Mouse (Mus musculus): ENCODE results near the gene Nbeal2.
"Not testable (repeated sequence)": the region's sequence is repeated elsewhere in the genome, so short reads cannot be mapped to it uniquely, and the experiment has no call there.

Nbeal2 gene

GRCm38 (mm10) chr9:110653655-110654461 is at the start of gene Nbeal2:
Gene Nbeal2 (minus strand): TSS chr9:110654161.
- peak; percentile 91 for DNase-seq (ENCODE audit: low read depth, low spot score)

DNA sequence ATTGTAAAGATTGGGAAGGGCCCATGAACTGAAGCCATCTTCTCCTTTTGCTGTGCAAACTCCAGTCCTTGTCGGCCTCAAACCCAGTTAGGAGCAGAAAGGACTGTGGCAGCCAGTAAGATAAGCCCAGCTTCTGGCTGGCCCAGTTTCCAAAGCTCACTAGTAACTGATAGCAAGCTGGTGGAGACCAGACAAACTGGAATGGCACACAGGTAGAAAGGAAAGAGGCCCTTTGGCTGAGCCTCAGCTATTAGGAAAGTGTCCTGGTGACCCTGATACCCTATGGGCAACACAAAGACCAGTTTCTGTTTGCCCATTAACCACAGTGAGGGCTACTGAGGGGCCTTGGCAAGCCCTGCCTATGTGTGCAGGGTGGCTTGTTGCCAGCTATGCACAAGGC is 48.9 kb upstream of the Nbeal2 start:
- DNase-seq (ENCODE audit: low read depth, low spot score), result no peak

DNA sequence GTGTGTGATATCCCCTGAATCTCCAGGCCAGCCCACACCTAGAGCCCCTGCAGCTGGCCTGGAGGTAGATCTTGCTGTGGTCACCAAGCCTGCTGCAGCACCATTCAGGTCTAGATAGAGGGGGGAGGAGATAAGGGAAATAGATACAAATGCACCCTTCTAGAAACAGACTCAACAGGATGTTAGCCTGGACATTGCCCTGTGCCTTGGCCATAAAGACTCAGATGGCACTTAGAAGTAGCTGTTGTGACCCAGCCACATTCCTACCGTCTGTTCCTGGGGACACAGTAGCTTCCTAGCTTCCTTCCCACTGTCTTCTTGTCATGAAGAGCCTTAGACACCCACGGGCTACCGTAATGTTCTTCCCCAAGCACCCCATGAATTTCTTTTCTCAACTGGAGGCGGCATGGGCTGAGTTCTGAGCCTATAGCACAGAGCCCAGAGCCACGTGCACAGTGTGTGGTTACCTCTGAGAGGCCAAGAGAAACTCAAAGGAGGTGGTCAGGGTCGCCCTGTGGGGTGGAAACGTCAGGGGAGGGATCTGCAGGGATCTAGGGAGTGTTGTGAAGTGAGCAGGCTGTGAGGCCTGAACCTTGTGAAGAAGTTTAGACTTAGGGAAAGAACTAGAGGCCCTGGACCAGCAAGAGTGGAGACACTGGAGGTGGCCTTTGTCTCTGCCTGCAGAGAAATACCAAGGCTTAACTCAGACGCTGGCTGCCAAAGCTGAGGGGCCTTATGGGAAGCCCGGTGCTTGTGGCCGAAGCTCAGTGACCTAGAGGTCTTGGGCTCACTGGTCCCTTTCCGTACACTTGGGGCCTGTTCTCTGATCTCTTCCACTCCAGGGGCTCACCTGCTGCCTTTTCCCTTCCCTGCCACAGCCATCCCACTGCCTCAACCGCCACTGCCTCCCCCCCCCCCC is 47.4 kb upstream of the Nbeal2 start:
- no peak for DNase-seq (ENCODE audit: low read depth, low spot score)

DNA sequence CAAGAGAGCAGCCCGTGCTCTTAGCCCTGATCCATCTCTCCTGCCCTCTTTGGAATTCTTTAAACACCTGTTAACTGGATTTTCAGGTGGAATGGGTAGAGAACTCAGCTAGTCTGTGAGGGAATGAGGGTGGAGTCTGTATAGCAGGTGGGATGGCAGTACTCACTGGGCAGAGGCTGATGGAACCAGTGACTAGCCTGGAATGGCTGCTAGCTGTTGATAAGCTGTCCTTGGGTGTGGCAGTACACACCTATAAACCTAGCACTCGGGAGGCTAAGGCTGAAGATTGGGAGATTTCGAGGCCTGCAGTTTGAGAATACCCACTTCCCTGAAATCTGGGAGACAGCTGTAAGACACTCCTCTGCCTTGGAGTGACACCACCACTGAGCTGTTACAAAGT is 45.6 kb upstream of the Nbeal2 start:
- no peak for DNase-seq (ENCODE audit: low read depth, low spot score)

GRCm38 (mm10) chr9:110697465-110697864 is 43.5 kb upstream of the Nbeal2 start:
- peak; percentile 41 for DNase-seq (ENCODE audit: low read depth, low spot score)

DNA sequence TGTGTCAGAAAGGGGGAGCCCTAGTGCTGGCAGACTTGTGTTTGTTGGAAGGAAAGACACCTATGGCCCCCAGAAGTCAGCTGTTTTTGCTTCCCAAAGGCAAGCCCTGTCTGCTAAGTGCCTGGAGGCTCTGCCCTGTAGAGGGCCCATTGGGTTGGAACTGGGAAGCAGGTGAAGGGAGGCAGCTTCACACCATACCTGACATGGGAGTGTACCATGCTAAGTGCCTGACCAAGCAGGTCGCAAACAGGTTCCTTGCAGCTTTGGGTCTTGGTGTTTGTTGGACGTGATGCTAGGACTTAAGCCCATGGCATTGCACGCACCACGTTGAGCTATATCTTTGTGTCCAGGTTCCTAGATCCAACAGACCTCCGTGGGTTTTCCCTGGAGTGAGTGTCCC is 42.5 kb upstream of the Nbeal2 start:
- no peak for DNase-seq (ENCODE audit: low read depth, low spot score)

DNA sequence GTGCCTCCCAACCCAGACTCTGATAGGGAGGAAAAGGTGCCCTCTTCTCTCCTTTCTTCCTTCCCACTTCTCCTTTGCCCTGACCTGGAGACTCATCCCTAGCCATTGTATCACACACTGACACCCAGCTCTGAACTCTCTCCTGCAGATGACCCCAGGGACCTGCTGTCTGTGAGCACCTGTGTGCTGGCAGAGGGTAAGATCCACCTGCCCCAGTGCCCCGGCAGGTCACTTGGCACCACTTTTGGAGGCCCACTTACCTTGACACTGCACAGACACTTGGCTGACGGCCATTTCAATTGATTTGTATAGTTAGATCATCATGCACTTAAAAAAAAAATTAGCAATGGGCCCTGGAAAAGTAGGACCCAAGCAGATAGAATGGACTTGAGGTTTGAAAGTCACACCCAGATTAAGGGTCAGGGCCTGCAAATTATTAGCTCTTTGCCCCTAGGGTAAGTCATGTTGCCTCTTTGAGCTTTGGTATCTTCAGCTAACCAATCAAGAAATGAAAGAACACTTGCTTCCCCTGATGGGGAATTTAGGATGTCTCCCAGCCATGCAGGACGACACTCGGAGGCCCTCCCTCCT is 41.3 kb upstream of the Nbeal2 start:
- no peak for DNase-seq (ENCODE audit: low read depth, low spot score)

DNA sequence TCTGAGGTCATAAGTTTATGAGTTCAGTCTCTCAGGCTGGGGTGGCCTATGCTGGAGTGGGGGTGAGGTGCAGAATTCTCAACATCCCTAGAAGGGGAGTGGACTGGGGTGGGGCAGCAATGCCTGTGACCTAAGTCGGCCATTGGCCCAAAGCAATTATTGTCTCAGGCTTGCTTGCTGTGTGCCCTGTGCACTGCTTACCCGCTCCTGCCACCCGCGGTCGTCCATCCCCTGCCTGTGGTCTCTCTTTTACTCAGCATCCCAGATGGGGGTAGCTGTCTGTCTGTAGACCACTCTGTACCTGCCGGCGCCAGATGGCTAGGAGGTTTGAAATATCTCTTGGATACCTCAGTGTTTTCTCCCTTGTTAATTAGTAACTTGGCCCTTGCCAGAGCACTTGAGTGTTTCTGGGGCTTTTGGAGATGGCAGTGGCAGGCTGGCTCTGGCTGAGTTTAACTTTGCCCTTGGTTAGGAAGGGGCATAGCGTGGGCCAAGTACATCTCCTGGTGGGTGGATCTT is 35.4 kb upstream of the Nbeal2 start:
- no peak for DNase-seq (ENCODE audit: low read depth, low spot score)

DNA sequence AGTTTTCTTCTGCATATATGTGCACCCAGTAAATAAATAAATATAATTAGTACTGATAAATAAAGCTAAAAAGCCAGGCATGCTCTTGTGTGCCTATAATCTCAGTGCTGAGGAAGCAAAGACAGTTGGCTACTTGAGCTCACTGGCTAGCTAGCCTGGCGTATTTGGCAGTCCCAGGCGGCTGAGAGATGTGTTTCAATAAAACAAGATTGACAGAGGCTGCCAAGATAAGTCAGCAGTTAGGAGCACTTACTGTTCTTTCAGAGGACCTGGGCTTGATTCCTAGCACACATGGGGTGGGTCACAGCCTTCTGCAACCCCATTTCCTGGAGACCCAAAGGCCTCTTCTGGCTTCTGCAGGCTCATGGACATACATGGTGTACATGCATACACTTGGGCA is 33.9 kb upstream of the Nbeal2 start:
- no peak for DNase-seq (ENCODE audit: low read depth, low spot score)

DNA sequence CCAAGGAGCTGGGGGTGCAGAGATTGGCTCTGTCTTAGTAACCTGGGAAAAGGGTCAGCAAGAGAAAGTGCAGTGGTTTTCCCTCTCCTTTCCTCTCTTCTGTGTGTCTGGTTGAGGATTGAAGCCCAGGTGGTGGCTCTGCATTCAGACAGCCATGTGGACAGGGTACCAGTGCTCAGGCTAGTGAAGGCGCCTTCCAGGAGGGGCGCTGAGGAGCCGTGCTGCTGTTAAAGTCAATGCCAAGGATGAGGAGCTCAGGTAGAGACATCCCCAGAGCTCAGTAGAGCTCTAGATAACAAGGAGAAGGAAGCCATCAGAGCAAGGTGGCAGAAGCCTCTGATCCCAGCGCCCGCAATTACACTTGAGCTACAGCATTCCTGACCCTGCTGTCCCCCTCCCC is 33.1 kb upstream of the Nbeal2 start:
- DNase-seq (ENCODE audit: low read depth, low spot score), result peak; percentile 21

DNA sequence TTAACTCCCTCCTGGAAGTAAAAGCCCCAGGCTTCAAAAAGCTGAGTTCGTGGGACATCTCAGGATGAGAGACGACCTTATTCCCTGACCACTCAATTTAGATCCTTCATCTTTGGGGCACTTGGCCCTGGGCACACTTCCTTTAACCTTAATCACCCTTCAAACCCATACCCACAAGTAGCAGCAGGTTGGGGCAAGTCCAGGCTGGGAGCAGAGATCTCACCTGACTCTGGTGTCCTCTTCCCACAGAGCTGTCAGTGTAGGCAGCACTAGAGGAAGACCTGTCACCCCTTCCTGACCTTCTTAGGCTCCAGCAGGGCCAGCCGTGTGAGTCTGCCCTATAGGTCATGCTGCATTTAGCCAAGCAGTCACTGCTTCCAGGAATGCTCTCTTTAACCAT is 32.5 kb upstream of the Nbeal2 start:
- no peak for DNase-seq (ENCODE audit: low read depth, low spot score)

- DNase-seq (ENCODE audit: low read depth, low spot score), result no peak
These were observed 31.6 kb upstream of the Nbeal2 start for GRCm38 (mm10) chr9:110685591-110685990.

DNA sequence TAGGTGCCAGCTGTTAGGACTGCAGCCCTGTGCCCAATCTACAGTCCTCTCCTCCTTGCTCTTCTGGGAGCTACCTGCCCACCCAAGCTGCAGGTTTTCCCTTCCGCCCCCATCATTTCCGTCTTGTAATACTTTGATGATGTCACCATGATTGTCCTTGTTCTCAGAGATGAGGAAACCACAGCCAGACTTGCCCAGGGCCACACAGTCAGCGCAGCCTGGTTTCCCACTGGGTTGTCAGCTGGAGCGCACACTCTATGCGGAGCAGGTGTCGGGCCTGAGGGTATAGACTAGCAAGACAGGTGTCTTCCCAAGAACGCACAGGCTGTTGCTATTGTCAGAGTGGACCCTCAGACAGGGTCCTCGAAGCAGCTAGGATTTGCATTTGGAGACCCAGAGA is 31.2 kb upstream of the Nbeal2 start:
- DNase-seq (ENCODE audit: low read depth, low spot score), result no peak

DNA sequence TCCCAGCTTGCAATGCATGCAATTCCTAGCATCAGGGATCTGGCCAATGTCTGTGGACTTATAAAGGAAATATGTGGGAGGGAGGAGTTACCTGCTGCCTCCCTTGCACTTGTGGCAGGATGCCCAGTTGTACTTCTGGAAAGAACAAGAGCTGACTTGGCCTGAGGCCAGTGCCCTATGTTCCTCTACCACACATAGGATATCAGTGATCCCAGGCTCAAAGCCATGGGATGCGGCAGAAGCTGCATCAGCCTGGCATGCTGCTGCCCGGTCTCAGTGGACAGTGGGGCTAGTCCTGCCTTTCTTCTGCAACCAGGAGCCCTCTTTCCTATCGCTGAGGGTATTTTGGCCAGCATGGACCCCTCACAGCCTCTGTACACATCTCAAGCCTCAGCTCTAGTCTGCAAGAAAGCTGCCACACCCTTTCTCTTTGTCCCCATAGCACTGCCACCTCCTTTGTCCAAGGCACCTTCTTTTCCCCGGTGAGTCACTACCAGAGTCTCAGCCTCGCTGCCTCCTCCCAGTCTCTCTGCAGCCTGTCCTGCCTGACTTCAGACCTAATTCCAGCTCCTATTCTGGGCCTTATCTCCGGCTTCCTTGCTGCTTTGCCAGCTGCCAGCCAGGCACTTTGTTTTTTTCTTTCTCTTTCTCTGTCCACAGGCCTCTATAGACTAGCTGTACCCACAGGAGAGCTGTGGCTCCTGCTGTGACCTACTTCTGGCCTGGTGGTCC is 30.3 kb upstream of the Nbeal2 start:
- DNase-seq (ENCODE audit: low read depth, low spot score), result no peak

GRCm38 (mm10) chr9:110683574-110684099 is 29.7 kb upstream of the Nbeal2 start:
- DNase-seq (ENCODE audit: low read depth, low spot score), result no peak

DNA sequence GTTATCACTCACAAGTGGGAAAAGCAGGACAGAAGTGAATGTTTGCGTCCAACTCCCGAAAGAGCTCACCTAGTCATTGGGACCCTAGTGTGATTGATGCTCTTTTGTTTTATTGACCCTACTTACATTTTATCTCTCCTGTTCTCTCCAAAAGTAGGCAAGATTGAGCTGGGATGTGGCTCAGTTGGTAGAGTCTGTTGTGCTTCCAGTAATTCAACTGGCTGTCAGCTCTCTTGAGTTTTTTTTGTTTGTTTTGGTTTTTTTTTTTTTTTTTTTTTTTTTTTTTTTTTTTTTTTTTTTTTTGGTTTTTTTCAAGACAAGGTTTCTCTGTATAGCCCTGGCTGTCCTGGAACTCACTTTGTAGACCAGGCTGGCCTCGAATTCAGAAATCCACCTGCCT is 28.7 kb upstream of the Nbeal2 start:
- DNase-seq (ENCODE audit: low read depth, low spot score), result not testable (repeated sequence)

DNA sequence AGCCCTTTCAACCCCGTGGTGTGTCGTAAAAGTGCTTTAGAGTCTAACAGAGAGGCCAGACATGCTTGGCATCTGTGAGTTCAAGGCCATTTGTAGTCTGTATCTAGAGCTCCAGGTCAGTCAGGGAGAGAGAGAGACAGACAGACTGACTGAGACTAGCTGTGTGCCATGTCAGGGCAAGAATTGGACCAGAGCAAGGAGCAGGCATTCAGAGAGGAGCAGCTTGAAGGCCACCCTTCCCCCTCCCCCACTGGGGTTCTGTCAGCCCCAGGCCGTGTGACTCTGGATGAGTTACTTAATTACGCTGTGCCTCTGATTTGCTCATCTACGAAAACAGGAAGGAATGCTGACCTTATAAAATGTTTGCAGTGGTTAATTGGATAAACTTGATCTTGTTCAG is 28.3 kb upstream of the Nbeal2 start:
- no peak for DNase-seq (ENCODE audit: low read depth, low spot score)

DNA sequence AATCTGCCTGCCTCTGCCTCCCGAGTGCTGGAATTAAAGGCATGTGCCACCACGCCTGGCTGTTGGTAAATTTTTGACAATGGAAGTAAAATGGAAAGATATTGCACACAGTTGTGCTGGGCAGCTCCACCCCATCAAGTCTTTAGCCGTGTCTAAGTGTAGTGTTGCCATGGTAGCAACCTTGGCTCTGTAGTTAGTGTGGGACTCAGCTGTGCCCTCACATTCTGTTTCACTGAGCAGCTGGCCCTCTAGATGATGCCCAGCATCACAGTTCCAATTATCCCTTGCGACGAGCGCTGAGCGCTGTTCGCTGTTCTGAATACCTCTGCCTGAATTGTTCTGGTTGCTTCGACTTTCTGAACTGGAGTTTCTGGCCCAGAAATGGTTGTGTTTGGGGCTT is 27.9 kb upstream of the Nbeal2 start:
- no peak for DNase-seq (ENCODE audit: low read depth, low spot score)

- DNase-seq (ENCODE audit: low read depth, low spot score), result no peak
These were observed 27.0 kb upstream of the Nbeal2 start for GRCm38 (mm10) chr9:110680736-110681507.

GRCm38 (mm10) chr9:110678886-110679285 is 24.9 kb upstream of the Nbeal2 start:
- no peak for DNase-seq (ENCODE audit: low read depth, low spot score)
